Mouse (Mus musculus) natural killer cell, adult 2 months (primary cell): ENCODE measurements around the gene Setd3.

ENCODE experiments used
- DNase-seq, 2 experiments: peaks; one replicate each; pipeline ENCODE4 v3.0.0; 2022; ENCODE audit warnings: low spot score in 2 of 2

Setd3 gene

GRCm38 (mm10) chr12:108203895-108204294 is 24.8 kb upstream of the Setd3 start:
- DNase-seq = no peak

GRCm38 (mm10) chr12:108200094-108200493 is 21.0 kb upstream of the Setd3 start:
- DNase-seq = no peak

DNA sequence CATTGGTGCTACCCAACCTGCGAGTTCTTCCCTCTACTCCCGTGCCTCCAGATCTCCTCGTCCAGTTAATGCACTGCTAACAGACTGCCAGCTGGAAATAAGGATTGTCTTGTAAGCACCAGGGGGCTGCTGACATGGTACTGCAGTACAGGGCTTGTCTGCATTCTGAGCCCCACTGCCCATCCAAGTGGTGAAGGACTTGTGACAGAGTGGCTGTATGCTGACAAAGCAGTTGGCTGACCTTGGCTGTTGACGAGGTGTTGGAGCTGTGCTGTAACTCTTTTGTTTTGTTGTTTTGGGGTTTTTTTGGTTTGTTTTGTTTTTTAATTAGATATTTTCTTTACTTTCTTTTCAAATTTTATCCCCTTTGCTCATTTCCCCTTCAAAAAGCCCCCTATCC is 19.3 kb upstream of the Setd3 start:
- DNase-seq = no peak

- no peak for DNase-seq
These were observed 16.6 kb upstream of the Setd3 start for GRCm38 (mm10) chr12:108195761-108196160.

- DNase-seq = no peak
These were observed 14.8 kb upstream of the Setd3 start for GRCm38 (mm10) chr12:108193878-108194277.

DNA sequence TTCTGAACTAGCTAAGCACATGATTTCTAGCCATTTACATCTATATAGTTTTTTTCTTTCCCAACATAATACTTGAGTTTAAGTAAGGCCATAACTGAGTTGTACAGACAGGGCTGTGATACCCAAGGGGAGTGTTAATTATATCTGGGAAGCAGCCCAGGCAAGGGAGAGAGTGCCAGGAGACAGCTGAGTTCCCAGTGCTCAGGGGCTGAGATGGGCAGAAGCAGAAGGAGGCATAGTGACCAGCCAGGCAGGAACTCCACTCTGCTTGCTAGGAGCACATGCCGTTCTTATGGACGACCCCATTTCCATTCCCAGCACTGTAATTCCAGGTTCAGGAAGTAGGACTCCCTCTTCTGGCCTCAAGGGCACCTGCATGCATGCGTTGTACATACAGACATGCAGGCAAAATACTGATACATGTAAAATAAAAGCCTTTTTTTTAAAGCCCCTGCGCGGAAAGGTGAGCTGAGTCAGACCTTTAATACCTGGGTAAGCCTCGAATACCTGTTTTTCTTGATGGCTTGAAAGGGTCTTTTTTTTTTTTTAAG is 8.5 kb upstream of the Setd3 start:
- no peak for DNase-seq

GRCm38 (mm10) chr12:108181716-108182115 is 2.6 kb upstream of the Setd3 start:
- DNase-seq = no peak

DNA sequence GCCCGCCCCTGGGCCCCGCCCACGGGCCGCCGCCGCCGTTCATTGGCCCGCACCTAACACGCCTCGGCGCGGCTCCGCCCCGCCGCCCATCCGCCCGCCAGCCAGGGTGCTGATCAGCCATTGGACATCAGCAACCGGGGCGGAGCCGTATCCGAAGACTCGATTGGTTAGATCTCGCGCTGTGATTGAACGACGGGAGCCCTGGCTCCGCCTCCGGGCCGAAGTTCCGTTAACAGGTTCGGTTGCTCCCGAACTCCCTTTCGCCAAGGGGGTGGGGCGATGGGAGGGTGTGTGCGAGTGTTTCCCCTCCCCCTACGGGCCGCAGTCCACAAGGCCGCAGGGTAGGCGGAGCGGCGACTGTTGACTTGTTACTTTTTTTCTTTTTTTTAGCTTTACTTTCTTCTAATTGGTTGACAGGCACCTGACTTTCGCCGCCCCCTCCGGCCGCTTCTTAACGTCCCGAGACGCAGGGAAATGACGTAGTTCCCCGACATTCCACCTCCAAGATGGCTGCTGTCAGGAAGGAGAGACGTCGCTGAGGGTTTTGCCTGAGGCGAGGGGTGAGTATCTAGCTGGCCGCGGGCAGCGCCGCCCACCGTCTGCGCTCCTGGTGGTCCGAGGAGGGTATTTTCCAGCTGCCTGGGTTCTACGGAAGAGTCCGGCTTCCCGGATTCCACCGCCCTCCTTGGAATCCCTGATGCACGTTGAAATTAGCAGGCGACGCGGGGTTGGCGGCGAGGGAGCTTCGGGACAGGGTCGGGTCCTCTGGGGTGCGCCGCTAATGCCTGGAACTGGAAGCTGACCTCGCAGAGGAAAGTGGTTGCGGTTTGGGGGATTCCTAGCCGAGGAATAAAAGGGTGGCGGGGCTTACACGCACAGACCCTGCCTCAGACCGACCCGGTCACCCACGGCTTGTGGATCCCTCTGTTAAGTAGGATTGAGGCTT is 480 bp upstream of the Setd3 start, which contains the start of gene Ccnk:
Ccnk (plus strand) TSS at position 259 of the 946 bp plus-strand sequence.
- peak; percentile 99 for DNase-seq

DNA sequence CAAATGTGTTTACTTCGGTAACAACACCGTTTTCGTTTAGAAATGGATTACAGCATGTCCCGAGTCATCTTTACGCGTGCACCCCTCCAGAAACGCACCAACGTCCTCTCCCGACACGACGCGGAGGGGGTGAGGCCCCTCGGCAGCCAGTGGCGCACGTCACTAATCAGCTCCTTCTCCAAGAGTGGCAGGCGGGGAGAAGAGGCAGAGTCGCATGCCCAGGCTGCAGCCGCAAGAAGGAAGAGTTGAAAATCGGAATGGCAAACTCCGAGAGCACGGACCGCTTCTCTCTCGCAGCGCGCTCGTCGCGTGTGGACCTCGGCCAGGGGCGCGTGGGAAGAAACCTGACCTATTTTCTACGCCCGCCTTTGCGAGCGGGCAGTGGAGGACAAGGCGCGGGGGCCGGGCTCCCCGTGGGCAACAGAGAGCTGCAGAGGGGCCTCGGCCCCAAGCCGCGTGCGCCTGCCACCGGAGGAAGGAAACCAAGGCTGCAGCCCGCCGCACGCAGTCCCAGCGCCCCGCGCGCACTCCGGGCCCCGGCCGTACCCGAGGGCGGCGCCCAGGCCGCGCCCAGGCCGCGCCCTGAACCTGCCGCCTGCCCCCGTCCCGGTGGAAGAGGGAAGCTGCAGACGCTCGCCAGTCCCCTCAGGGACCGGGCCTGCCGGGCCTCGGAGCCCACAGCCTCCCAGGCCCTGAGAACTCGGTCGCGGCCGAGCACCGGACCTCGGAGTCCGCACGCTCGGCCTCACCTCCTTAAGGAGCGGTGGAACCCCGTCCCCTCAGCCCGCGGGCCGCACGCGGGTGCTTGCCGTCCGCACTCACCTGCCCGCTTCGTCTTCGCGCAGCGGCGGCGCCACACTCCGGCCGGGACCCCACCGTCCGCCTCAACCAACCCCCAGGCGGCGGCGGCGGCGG is 526 bp downstream of the Setd3 start:
- DNase-seq = peak; percentile 25 to 42

GRCm38 (mm10) chr12:108176366-108176765 is 2.7 kb downstream of the Setd3 start:
- DNase-seq = no peak

DNA sequence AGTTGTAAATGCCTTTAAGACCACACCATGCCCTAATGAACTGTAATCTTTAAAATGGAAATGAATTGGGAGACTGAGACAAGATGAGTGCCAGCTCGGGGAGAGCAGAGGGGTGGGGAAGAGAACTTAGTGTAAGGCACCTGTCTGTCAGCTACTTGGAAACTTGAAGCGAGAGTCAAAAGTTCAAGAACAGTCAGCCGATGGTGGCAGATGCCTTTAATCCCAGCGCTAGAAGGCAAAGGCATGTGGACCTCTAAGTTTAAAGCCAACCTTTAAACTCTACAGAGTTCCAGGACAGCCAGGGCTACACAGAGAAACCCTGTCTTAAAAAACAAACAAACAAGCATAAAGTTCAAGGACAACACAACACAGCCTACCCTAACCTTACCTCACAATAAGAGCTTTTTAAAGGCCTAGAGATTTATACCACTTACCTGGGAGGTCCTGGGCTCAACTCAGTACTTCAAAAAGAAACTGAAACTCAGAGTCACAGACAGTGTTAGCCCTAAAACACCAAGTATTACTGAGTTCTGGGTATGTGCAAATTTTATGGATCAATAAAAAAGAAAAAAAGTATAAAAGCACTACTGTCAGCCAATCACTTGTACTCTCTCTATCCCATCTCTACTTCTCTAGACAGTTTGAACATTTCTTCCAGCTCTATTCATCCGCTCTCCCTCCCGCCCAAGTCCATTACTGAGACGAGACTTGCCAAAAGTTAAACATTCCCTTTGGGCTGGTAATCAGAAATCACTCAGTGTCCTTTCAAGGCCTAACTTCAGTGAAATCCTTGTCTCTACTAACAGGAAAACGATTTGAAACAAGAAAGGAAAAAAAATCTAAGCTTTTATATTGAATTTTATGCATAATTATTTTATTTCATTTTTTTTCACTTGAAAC is 4.3 kb downstream of the Setd3 start:
- no peak for DNase-seq

DNA sequence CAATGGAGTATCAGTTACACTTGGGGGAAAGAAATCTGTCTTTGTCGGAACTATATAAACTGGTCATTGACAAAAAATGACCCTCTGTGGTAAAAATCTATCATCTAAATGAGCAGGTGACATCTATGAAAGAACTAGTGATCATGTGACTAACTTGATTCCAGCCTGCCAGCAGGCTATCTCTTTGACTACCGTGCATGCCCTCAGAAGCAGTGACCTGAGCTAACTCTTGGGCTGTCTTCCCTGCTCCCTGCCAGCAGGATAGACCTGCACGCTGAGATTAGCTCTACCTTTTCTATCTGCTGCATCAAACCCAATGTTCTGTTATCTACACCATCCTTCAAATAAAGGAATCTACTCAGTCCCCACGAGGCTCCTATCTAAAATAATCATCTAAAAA is 6.5 kb downstream of the Setd3 start:
- DNase-seq = no peak

- no peak for DNase-seq
These were observed 7.8 kb downstream of the Setd3 start for GRCm38 (mm10) chr12:108171336-108171735.

DNA sequence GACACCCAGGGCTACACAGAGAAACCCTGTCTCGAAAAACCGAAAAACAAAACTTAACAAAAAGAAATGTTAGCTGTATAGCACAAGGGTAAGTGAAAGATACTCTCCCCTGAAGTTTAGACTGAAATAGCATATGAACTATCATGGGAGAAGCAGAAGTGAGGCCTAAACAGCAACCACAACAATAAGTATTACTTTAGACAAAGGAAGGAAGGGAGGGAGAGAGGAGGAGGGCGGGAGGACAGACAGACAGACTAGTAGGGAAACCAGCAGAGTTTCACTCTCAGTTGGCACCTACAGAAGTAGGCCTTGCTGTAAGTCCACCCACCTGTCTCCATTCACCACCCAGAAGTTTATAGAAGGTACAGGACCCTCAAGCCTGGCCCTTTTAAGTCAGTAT is 8.6 kb downstream of the Setd3 start:
- DNase-seq = no peak

DNA sequence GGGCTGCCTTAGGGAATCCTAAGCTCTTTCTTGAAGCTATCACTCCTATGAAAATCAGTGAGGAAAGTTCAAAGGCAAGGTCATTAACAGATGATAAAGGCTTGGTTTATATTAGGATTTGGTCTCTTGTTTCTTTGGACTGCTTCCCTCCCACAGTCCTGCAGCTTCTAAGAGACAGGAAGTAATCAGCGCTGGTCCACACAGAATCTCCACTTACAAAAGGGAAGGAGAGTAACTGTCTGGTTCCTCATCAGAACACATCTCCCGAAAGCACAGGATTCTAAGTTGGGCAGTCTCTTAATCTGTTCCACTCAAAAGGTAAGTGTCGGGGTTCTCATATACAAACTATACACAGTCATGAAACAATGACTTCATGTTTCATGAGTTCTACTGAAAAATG is 10.2 kb downstream of the Setd3 start:
- no peak for DNase-seq

- DNase-seq = no peak
These were observed 15.4 kb downstream of the Setd3 start for GRCm38 (mm10) chr12:108163706-108164105.

DNA sequence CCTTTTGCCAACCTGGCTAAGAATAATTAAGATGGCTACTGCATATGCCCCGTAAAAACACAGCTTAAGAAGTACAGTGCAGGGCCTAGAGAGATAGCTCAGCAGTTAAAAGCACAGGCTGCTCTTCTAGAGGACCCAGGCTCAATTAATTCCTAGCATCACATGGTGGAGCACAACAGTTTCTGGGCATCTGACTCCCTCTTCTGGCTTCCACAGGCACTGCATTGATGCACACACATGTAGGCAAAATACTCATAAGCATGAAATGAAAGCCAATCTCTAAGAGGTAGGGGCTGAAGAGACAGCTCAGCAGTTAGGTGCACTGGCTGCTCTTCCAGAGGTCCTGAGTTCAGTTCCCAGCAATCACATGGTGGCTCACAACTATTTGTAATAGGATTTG is 17.1 kb downstream of the Setd3 start:
- peak in 1 of 2 experiments; percentile 8 for DNase-seq

DNA sequence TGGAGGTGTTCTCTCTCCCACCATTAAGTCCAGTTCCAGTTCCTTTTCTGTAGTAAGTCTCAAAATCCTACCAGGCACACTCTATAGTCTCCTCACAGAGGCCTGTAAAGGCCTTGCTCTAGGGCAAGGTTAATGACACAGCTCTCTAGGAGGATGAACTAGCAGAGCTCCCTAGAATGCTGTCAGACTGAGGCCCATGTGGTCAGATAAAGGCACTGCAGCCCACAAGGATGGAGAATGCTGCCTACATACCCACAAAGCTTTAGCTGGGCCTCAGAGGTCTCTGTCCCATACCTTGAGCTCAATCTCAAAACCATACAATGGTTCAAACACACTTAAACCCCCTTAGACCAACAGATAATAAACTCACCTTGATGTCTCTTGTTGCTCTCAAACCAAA is 19.3 kb downstream of the Setd3 start:
- DNase-seq = no peak

- no peak for DNase-seq
These were observed 26.4 kb downstream of the Setd3 start for GRCm38 (mm10) chr12:108152743-108153142.

- DNase-seq = no peak
These were observed 29.4 kb downstream of the Setd3 start for GRCm38 (mm10) chr12:108149764-108150163.

GRCm38 (mm10) chr12:108145198-108145597 is 33.9 kb downstream of the Setd3 start:
- no peak for DNase-seq
